Mouse (Mus musculus): Measurements from ENCODE around the gene Prss57. TPM values are rescaled to one million over a fixed set of nuclear protein-coding genes. Genes with fewer than 3 reads are reported as not detected.
A peak's percentile ranks its signal among the peaks of the same experiment; 100 is the strongest.

Gene Prss57
- polyA plus RNA-seq, 1 experiment from 2014 or later: 0.09 TPM

GRCm38 (mm10) chr10:79743161-79743560 lies 47.6 kb downstream of the Prss57 start:
- H3K4me1 ChIP-seq: peaks cover 10% of the 10 kb centered on the region
- no peak overlapping the region for H3K9ac ChIP-seq
- H3K27me3 ChIP-seq: no peaks in the 10 kb centered on the region
- WGBS: 90% methylated on average over 11 of the region's 11 CpGs
- no peak for ATAC-seq (ENCODE audit: low FRiP score)
- no peak overlapping the region for H3K27ac ChIP-seq
- peaks cover 21% of the 10 kb centered on the region for H3K9me3 ChIP-seq
- H3K4me2 ChIP-seq: no peak overlapping the region
- peaks cover 57% of the 10 kb centered on the region for H3K36me3 ChIP-seq (replicated peaks)
- H3K4me3 ChIP-seq (replicated peaks): no peak overlapping the region

GRCm38 (mm10) chr10:79740863-79741262 lies 49.9 kb downstream of the Prss57 start:
- no peak overlapping the region for H3K9ac ChIP-seq
- peaks cover 5% of the 10 kb centered on the region for H3K4me1 ChIP-seq
- H3K27me3 ChIP-seq: peaks cover 7% of the 10 kb centered on the region
- no peak for ATAC-seq (ENCODE audit: low FRiP score)
- no peak overlapping the region for H3K4me2 ChIP-seq
- WGBS: 52% methylated on average over 11 of the region's 11 CpGs
- H3K36me3 ChIP-seq (replicated peaks): peaks cover 80% of the 10 kb centered on the region
- no peak overlapping the region for H3K4me3 ChIP-seq (replicated peaks)
- H3K27ac ChIP-seq: 0 out of 2 replicates have a peak overlapping the region, but pooled peaks have one; percentile 8
- peaks cover 21% of the 10 kb centered on the region for H3K9me3 ChIP-seq

GRCm38 (mm10) chr10:79739234-79739633 lies 51.5 kb downstream of the Prss57 start:
- no peak for ATAC-seq (ENCODE audit: low FRiP score)
- peaks cover 94% of the 10 kb centered on the region for H3K36me3 ChIP-seq (replicated peaks)
- peaks cover 19% of the 10 kb centered on the region for H3K27me3 ChIP-seq
- no peak overlapping the region for H3K9ac ChIP-seq
- H3K4me2 ChIP-seq: no peak overlapping the region
- H3K4me1 ChIP-seq: peaks cover 7% of the 10 kb centered on the region; the same call in 1 of the 2 replicates
- H3K27ac ChIP-seq: no peak overlapping the region
- 98% methylated on average over 28 of the region's 28 CpGs for WGBS
- H3K4me3 ChIP-seq (replicated peaks): no peak overlapping the region
- H3K9me3 ChIP-seq: peaks cover 25% of the 10 kb centered on the region

GRCm38 (mm10) chr10:79738259-79738658 lies 52.5 kb downstream of the Prss57 start:
- Histone ChIP-seq H3K36me3 (replicated peaks) (peaks cover 94% of the 10 kb centered on the region), H3K9ac (no peak overlapping the region), H3K4me3 (replicated peaks) (no peak overlapping the region), H3K4me1 (peaks cover 7% of the 10 kb centered on the region; the same call in 1 of the 2 replicates), H3K4me2 (no peak overlapping the region), H3K27me3 (peaks cover 19% of the 10 kb centered on the region), H3K9me3 (peaks cover 25% of the 10 kb centered on the region), H3K27ac (no peak overlapping the region)
- no peak for ATAC-seq (ENCODE audit: low FRiP score)
- WGBS: 89% methylated on average over 10 of the region's 10 CpGs

- Histone ChIP-seq H3K4me3 (replicated peaks) (no peak overlapping the region), H3K27ac (no peak overlapping the region), H3K36me3 (replicated peaks) (peaks cover 81% of the 10 kb centered on the region), H3K9me3 (peaks cover 25% of the 10 kb centered on the region), H3K9ac (no peak overlapping the region), H3K4me2 (no peak overlapping the region), H3K4me1 (peaks cover 7% of the 10 kb centered on the region; the same call in 1 of the 2 replicates), H3K27me3 (peaks cover 19% of the 10 kb centered on the region)
- no peak for ATAC-seq (ENCODE audit: low FRiP score)
- WGBS: 94% methylated on average over 14 of the region's 14 CpGs
Measured at GRCm38 (mm10) chr10:79736706-79737105, 54.1 kb downstream of the Prss57 start.

GRCm38 (mm10) chr10:79735361-79735760 lies 55.4 kb downstream of the Prss57 start:
- WGBS: 29% methylated on average over 48 of the region's 52 CpGs
- H3K4me3 ChIP-seq (replicated peaks): no peak overlapping the region
- H3K9ac ChIP-seq: no peak overlapping the region
- H3K9me3 ChIP-seq: peaks cover 28% of the 10 kb centered on the region
- H3K27ac ChIP-seq: no peak overlapping the region
- H3K27me3 ChIP-seq: peaks cover 19% of the 10 kb centered on the region
- peaks cover 7% of the 10 kb centered on the region; the same call in 1 of the 2 replicates for H3K4me1 ChIP-seq
- H3K36me3 ChIP-seq (replicated peaks): peaks cover 70% of the 10 kb centered on the region
- H3K4me2 ChIP-seq: 0 out of 2 replicates have a peak overlapping the region, but pooled peaks have one; percentile 6
- ATAC-seq (ENCODE audit: low FRiP score): no peak; the same call in 1 of the 2 replicates

GRCm38 (mm10) chr10:79733847-79734246 lies 56.9 kb downstream of the Prss57 start:
- Histone ChIP-seq H3K4me3 (replicated peaks) (no peak overlapping the region), H3K27me3 (peaks cover 19% of the 10 kb centered on the region), H3K9ac (no peak overlapping the region), H3K27ac (no peak overlapping the region), H3K4me2 (no peak overlapping the region), H3K36me3 (replicated peaks) (peaks cover 55% of the 10 kb centered on the region), H3K9me3 (peaks cover 12% of the 10 kb centered on the region; the same call in 1 of the 2 replicates), H3K4me1 (peaks cover 7% of the 10 kb centered on the region; the same call in 1 of the 2 replicates)
- ATAC-seq (ENCODE audit: low FRiP score): no peak
- 97% methylated on average over 15 of the region's 15 CpGs for WGBS

- 100% methylated on average over 1 of the region's 1 CpGs for WGBS
- peaks cover 19% of the 10 kb centered on the region for H3K27me3 ChIP-seq
- ATAC-seq (ENCODE audit: low FRiP score): no peak
Measured at GRCm38 (mm10) chr10:79732500-79732899, 58.3 kb downstream of the Prss57 start.

More at GRCm38 (mm10) chr10:79732500-79732899, 58.3 kb downstream of the Prss57 start:
- Histone ChIP-seq H3K36me3 (replicated peaks) (peaks cover 42% of the 10 kb centered on the region), H3K4me2 (no peak overlapping the region), H3K4me1 (peaks cover 7% of the 10 kb centered on the region; the same call in 1 of the 2 replicates), H3K27ac (no peak overlapping the region), H3K9me3 (0 out of 2 replicates have a peak, but pooled peaks cover 7% of the 10 kb centered on the region), H3K4me3 (replicated peaks) (no peak overlapping the region), H3K9ac (no peak overlapping the region)

Other genes starting within 250 kb of the Prss57 start
- 69.0 and 70.6 TPM in 2 replicates for gene Mier2, start 235.8 kb downstream of the Prss57 start, polyA plus RNA-seq (2016; fragmentation: Nextera tagmentation; extraction: Ambion mirVana)
- gene Theg, start 203.6 kb downstream of the Prss57 start, polyA plus RNA-seq (2016; fragmentation: Nextera tagmentation; extraction: Ambion mirVana): not detected in 2 replicates
- gene C2cd4c, start 176.9 kb downstream of the Prss57 start, polyA plus RNA-seq (2016; fragmentation: Nextera tagmentation; extraction: Ambion mirVana): 0.05 TPM in 1 of 2 replicates, not detected in the other
- 11.9 and 12.7 TPM in 2 replicates for gene Shc2, start 153.0 kb downstream of the Prss57 start, polyA plus RNA-seq (2016; fragmentation: Nextera tagmentation; extraction: Ambion mirVana)
- not detected in 2 replicates for gene Odf3l2, start 145.2 kb downstream of the Prss57 start, polyA plus RNA-seq (2016; fragmentation: Nextera tagmentation; extraction: Ambion mirVana)
- gene Madcam1, start 126.4 kb downstream of the Prss57 start, polyA plus RNA-seq (2016; fragmentation: Nextera tagmentation; extraction: Ambion mirVana): 0.99 and 1.0 TPM in 2 replicates
- 61.0 and 62.5 TPM in 2 replicates for gene Tpgs1, start 121.6 kb downstream of the Prss57 start, polyA plus RNA-seq (2016; fragmentation: Nextera tagmentation; extraction: Ambion mirVana)
- 129 and 141 TPM in 2 replicates for gene Cdc34, start 108.8 kb downstream of the Prss57 start, polyA plus RNA-seq (2016; fragmentation: Nextera tagmentation; extraction: Ambion mirVana)
- 1.1 and 1.6 TPM in 2 replicates for gene Gzmm, start 101.9 kb downstream of the Prss57 start, polyA plus RNA-seq (2016; fragmentation: Nextera tagmentation; extraction: Ambion mirVana)
- 474 and 500 TPM in 2 replicates for gene Bsg, start 86.5 kb downstream of the Prss57 start, polyA plus RNA-seq (2016; fragmentation: Nextera tagmentation; extraction: Ambion mirVana)
- 0.11 and 0.18 TPM in 2 replicates for gene Hcn2, start 74.3 kb downstream of the Prss57 start, polyA plus RNA-seq (2016; fragmentation: Nextera tagmentation; extraction: Ambion mirVana)
- 43.7 and 47.6 TPM in 2 replicates for gene Polrmt, start 44.4 kb downstream of the Prss57 start, polyA plus RNA-seq (2016; fragmentation: Nextera tagmentation; extraction: Ambion mirVana)
- 0.47 and 0.68 TPM in 2 replicates for gene Fgf22, start 35.9 kb downstream of the Prss57 start, polyA plus RNA-seq (2016; fragmentation: Nextera tagmentation; extraction: Ambion mirVana)
- 96.8 and 103 TPM in 2 replicates for gene Rnf126, start 24.0 kb downstream of the Prss57 start, polyA plus RNA-seq (2016; fragmentation: Nextera tagmentation; extraction: Ambion mirVana)
- 0.55 and 1.0 TPM in 2 replicates for gene Fstl3, start 13.7 kb downstream of the Prss57 start, polyA plus RNA-seq (2016; fragmentation: Nextera tagmentation; extraction: Ambion mirVana)
- gene Palm, start 2.6 kb upstream of the Prss57 start, polyA plus RNA-seq (2016; fragmentation: Nextera tagmentation; extraction: Ambion mirVana): 184 and 194 TPM in 2 replicates
- gene Misp, start 30.0 kb upstream of the Prss57 start, polyA plus RNA-seq (2016; fragmentation: Nextera tagmentation; extraction: Ambion mirVana): 0.81 and 1.1 TPM in 2 replicates
- gene Ptbp1, start 63.5 kb upstream of the Prss57 start, polyA plus RNA-seq (2016; fragmentation: Nextera tagmentation; extraction: Ambion mirVana): 223 TPM in 2 replicates
- gene Prtn3, start 83.5 kb upstream of the Prss57 start, polyA plus RNA-seq (2016; fragmentation: Nextera tagmentation; extraction: Ambion mirVana): 14.8 and 16.2 TPM in 2 replicates
- gene Plppr3, start 83.7 kb upstream of the Prss57 start, polyA plus RNA-seq (2016; fragmentation: Nextera tagmentation; extraction: Ambion mirVana): 223 and 250 TPM in 2 replicates
- not detected in 2 replicates for gene Elane, start 95.3 kb upstream of the Prss57 start, polyA plus RNA-seq (2016; fragmentation: Nextera tagmentation; extraction: Ambion mirVana)
- not detected in 2 replicates for gene Cfd, start 99.9 kb upstream of the Prss57 start, polyA plus RNA-seq (2016; fragmentation: Nextera tagmentation; extraction: Ambion mirVana)
- 59.9 and 62.3 TPM in 2 replicates for gene Med16, start 118.0 kb upstream of the Prss57 start, polyA plus RNA-seq (2016; fragmentation: Nextera tagmentation; extraction: Ambion mirVana)
- 35.1 and 53.2 TPM in 2 replicates for gene Gm26602, start 119.9 kb upstream of the Prss57 start, polyA plus RNA-seq (2016; fragmentation: Nextera tagmentation; extraction: Ambion mirVana)
- 0.96 and 1.1 TPM in 2 replicates for gene Kiss1r, start 126.0 kb upstream of the Prss57 start, polyA plus RNA-seq (2016; fragmentation: Nextera tagmentation; extraction: Ambion mirVana)
- gene R3hdm4, start 130.2 kb upstream of the Prss57 start, polyA plus RNA-seq (2016; fragmentation: Nextera tagmentation; extraction: Ambion mirVana): 162 and 173 TPM in 2 replicates
- 4.5 and 4.7 TPM in 2 replicates for gene Arid3a, start 136.1 kb upstream of the Prss57 start, polyA plus RNA-seq (2016; fragmentation: Nextera tagmentation; extraction: Ambion mirVana)
- gene Wdr18, start 169.2 kb upstream of the Prss57 start, polyA plus RNA-seq (2016; fragmentation: Nextera tagmentation; extraction: Ambion mirVana): 94.4 and 96.0 TPM in 2 replicates
- gene Grin3b, start 179.8 kb upstream of the Prss57 start, polyA plus RNA-seq (2016; fragmentation: Nextera tagmentation; extraction: Ambion mirVana): 0.46 TPM in 2 replicates
- 14.7 and 19.2 TPM in 2 replicates for gene Tmem259, start 193.4 kb upstream of the Prss57 start, polyA plus RNA-seq (2016; fragmentation: Nextera tagmentation; extraction: Ambion mirVana)
- gene Cnn2, start 197.6 kb upstream of the Prss57 start, polyA plus RNA-seq (2016; fragmentation: Nextera tagmentation; extraction: Ambion mirVana): 85.5 and 115 TPM in 2 replicates
- 5.8 and 5.9 TPM in 2 replicates for gene Abca7, start 205.5 kb upstream of the Prss57 start, polyA plus RNA-seq (2016; fragmentation: Nextera tagmentation; extraction: Ambion mirVana)
- gene Arhgap45, start 225.7 kb upstream of the Prss57 start, polyA plus RNA-seq (2016; fragmentation: Nextera tagmentation; extraction: Ambion mirVana): 3.4 and 3.6 TPM in 2 replicates
- 183 and 184 TPM in 2 replicates for gene Polr2e, start 248.8 kb upstream of the Prss57 start, polyA plus RNA-seq (2016; fragmentation: Nextera tagmentation; extraction: Ambion mirVana)